Comparison of ENCODE assay signal across 29 mouse cellular contexts in genomic region chr11:71007026-71007425, GRCm38 (mm10). TPM values are rescaled to one million over a fixed set of nuclear protein-coding genes. Genes with fewer than 3 reads are reported as not detected.
DNase-seq lines count a peak whose midpoint lies in the region; ATAC-seq lines count a peak whose summit lies in the region.
"Had no signal": no experiment of that assay in that cellular context is flagged by ENCODE, and none has a peak within 500 bp of the region (broad histone marks: within the 10 kb centered on the region; RNA-seq: fewer than 3 reads in every experiment).

No protein-coding gene starts in this region.

- H3K27ac ChIP-seq in heart, embryonic 13.5 days (replicated peaks) = peak overlapping the region; percentile 20; the same call in 1 of the 2 replicates
- H3K27ac ChIP-seq: embryonic facial prominence, embryonic 12.5 days; embryonic facial prominence, embryonic 15.5 days; hindbrain, embryonic 14.5 days; hindbrain, postnatal 0 days had no signal

- H3K27me3 ChIP-seq in heart, embryonic 13.5 days (replicated peaks) = no peaks in the 10 kb centered on the region
- H3K27me3 ChIP-seq: CH12.LX; embryonic facial prominence, embryonic 12.5 days; embryonic facial prominence, embryonic 15.5 days; heart, embryonic 15.5 days; Patski had no signal

- peaks cover 46% of the 10 kb centered on the region for H3K36me3 ChIP-seq in heart, embryonic 13.5 days

- DNase-seq in adrenal gland, adult 2 months = peak; percentile 66
- no peak for DNase-seq in adrenal gland, postnatal 4 days (ENCODE audit: low spot score in 2 of 2)
- no peak for DNase-seq in heart, adult 9 months (ENCODE audit: low spot score in 2 of 2)
- peak; percentile 18 for DNase-seq in adrenal gland, postnatal 14 days
- DNase-seq in embryo, embryonic 10.5 days (ENCODE audit: low spot score) = no peak
- DNase-seq: B cell, adult 2 months; cerebellum, adult 18-20 months; cerebellum, adult 9-10 months; cerebellum, postnatal 14 days; forebrain, postnatal 0 days; gastrocnemius, postnatal 25 days; heart, adult 2 months; heart, postnatal 10 days; heart, postnatal 4 days; kidney, adult 18-20 months; kidney, adult 9 months had no signal

- no peak overlapping the region for H3K4me3 ChIP-seq in heart, embryonic 13.5 days
- H3K4me3 ChIP-seq: embryonic facial prominence, embryonic 12.5 days; embryonic facial prominence, embryonic 15.5 days; heart, adult 2 months; heart, embryonic 15.5 days had no signal

- 86% methylated on average over 6 of the region's 6 CpGs for WGBS in heart, embryonic 13.5 days

- ATAC-seq in heart, embryonic 13.5 days (ENCODE audit: extremely low read depth, insufficient number of reproducible peaks, low FRiP score, low TSS enrichment) = no peak
- ATAC-seq: forebrain, embryonic 14.5 days; forebrain, postnatal 0 days; hindbrain, postnatal 0 days; inflammation-experienced regulatory T-cells, adult 6 months; intestine, embryonic 16.5 days; Patski had no signal

- no peak overlapping the region for H3K4me2 ChIP-seq in heart, embryonic 13.5 days
- H3K4me2 ChIP-seq: embryonic facial prominence, embryonic 12.5 days; embryonic facial prominence, embryonic 15.5 days; heart, embryonic 11.5 days; heart, embryonic 15.5 days; hindbrain, embryonic 14.5 days had no signal

- no peaks in the 10 kb centered on the region for H3K9me3 ChIP-seq in heart, embryonic 13.5 days
- H3K9me3 ChIP-seq: embryonic facial prominence, embryonic 12.5 days; embryonic facial prominence, embryonic 15.5 days; G1E; heart, embryonic 15.5 days had no signal

- H3K4me1 ChIP-seq in heart, embryonic 13.5 days = peaks cover 19% of the 10 kb centered on the region

- no peak overlapping the region for H3K9ac ChIP-seq in heart, embryonic 13.5 days
- H3K9ac ChIP-seq: embryonic facial prominence, embryonic 12.5 days; embryonic facial prominence, embryonic 15.5 days; forebrain, postnatal 0 days; heart, embryonic 15.5 days; hindbrain, embryonic 14.5 days had no signal

RNA-seq across cellular contexts. Expression of gene Dhx33, which starts 2.8 kb away (rescaled TPM):
- 10 to 100 TPM; 20.4 to 35.6 TPM for total RNA-seq in adrenal gland, adult 2 months (2021)
- polyA plus RNA-seq in adrenal gland, adult 2 months (2012; rRNA removed) = 28.0 and 46.2 TPM in 2 replicates
- 10 to 100 TPM; 32.4 to 32.6 TPM for total RNA-seq in adrenal gland, postnatal 4 days (2021)
- polyA plus RNA-seq in heart, embryonic 13.5 days (2015; fragmentation: Nextera tagmentation; extraction: Ambion mirVana) = 11.3 and 12.6 TPM in 2 replicates
- total RNA-seq in adrenal gland, postnatal 14 days (2021) = 28.3 and 29.5 TPM in 2 replicates

RNA-seq across cellular contexts. Expression of gene Mis12, which starts 12.4 kb away (rescaled TPM):
- total RNA-seq in adrenal gland, adult 2 months (2021) = 10 to 100 TPM; 16.8 to 22.5 TPM
- polyA plus RNA-seq in adrenal gland, adult 2 months (2012; rRNA removed) = 0.71 and 1.2 TPM in 2 replicates
- total RNA-seq in adrenal gland, postnatal 4 days (2021) = 10 to 100 TPM; 17.9 to 22.7 TPM
- 22.6 and 24.5 TPM in 2 replicates for polyA plus RNA-seq in heart, embryonic 13.5 days (2015; fragmentation: Nextera tagmentation; extraction: Ambion mirVana)
- total RNA-seq in adrenal gland, postnatal 14 days (2021) = 23.2 and 24.4 TPM in 2 replicates

RNA-seq across cellular contexts. Expression of gene Derl2, which starts 12.6 kb away (rescaled TPM):
- total RNA-seq in adrenal gland, adult 2 months (2021) = 10 to 100 TPM; 81.4 to 86.1 TPM
- polyA plus RNA-seq in adrenal gland, adult 2 months (2012; rRNA removed) = 8.4 and 9.1 TPM in 2 replicates
- total RNA-seq in adrenal gland, postnatal 4 days (2021) = 10 to 100 TPM; 43.2 to 44.1 TPM
- 30.8 and 35.6 TPM in 2 replicates for polyA plus RNA-seq in heart, embryonic 13.5 days (2015; fragmentation: Nextera tagmentation; extraction: Ambion mirVana)
- 56.0 and 60.2 TPM in 2 replicates for total RNA-seq in adrenal gland, postnatal 14 days (2021)

RNA-seq across cellular contexts. Expression of gene C1qbp, which starts 24.2 kb away (rescaled TPM):
- total RNA-seq in adrenal gland, adult 2 months (2021) = 100 to 1,000 TPM; 209 to 250 TPM
- polyA plus RNA-seq in adrenal gland, adult 2 months (2012; rRNA removed) = 901 and 1,116 TPM in 2 replicates
- 100 to 1,000 TPM; 231 to 239 TPM for total RNA-seq in adrenal gland, postnatal 4 days (2021)
- 248 and 269 TPM in 2 replicates for polyA plus RNA-seq in heart, embryonic 13.5 days (2015; fragmentation: Nextera tagmentation; extraction: Ambion mirVana)
- 234 and 249 TPM in 2 replicates for total RNA-seq in adrenal gland, postnatal 14 days (2021)

RNA-seq across cellular contexts. Expression of gene 6330403K07Rik, which starts 26.3 kb away (rescaled TPM):
- 10 to 100 TPM in 1 of 2 experiments, 1 to 10 TPM in 1; 7.8 to 13.8 TPM for total RNA-seq in adrenal gland, adult 2 months (2021)
- 7.4 and 9.2 TPM in 2 replicates for polyA plus RNA-seq in adrenal gland, adult 2 months (2012; rRNA removed)
- total RNA-seq in adrenal gland, postnatal 4 days (2021) = 10 to 100 TPM; 24.6 to 28.5 TPM
- polyA plus RNA-seq in heart, embryonic 13.5 days (2015; fragmentation: Nextera tagmentation; extraction: Ambion mirVana) = 35.8 and 40.1 TPM in 2 replicates
- 9.3 and 10.1 TPM in 2 replicates for total RNA-seq in adrenal gland, postnatal 14 days (2021)
- total RNA-seq: CH12.LX; gastrocnemius, postnatal 25 days had no signal
- polyA plus RNA-seq: G1E had no signal

Comparison
In these comparisons a context has a peak if more than half of its experiments do, and no peak if none do; other contexts are left out.
1. DNase-seq: peak in adrenal gland, adult 2 months (single experiment) and adrenal gland, postnatal 14 days (single experiment); none in adrenal gland, postnatal 4 days (0 of 2), heart, adult 9 months (0 of 2) and embryo, embryonic 10.5 days (single experiment).